Mouse (Mus musculus) hindbrain, embryonic 16.5 days (tissue): ENCODE data around the gene Fdxacb1. TPM values are rescaled to one million over a fixed set of nuclear protein-coding genes. Genes with fewer than 3 reads are reported as not detected.
A peak's percentile ranks its signal among the peaks of the same experiment; 100 is the strongest.

Experiments
- ATAC-seq: fragments of 200-750 bp; cut with Nextera tagmentation; 2 replicates; pipeline ENCODE4 v1.8.0; 2017; ENCODE audit warnings: moderate TSS enrichment, moderate library complexity
- H3K27ac ChIP-seq: fragments of 300-500 bp; sonication (generic); 2 replicates; pipeline ENCODE4 v1.5.1; 2014; ENCODE audit warnings: low read depth, mild to moderate bottlenecking, control low read depth, low read length, moderate library complexity
- H3K27me3 ChIP-seq: fragments of 300-500 bp; sonication (generic); replicated peaks from 2 replicates; pipeline ENCODE4 v1.6.1; 2014; ENCODE audit warnings: low read length; ENCODE audit not compliant: control insufficient read depth, insufficient read depth
- H3K36me3 ChIP-seq: fragments of 300-500 bp; sonication (generic); 2 replicates; pipeline ENCODE4 v1.6.1; 2014; ENCODE audit warnings: mild to moderate bottlenecking, low read length, moderate library complexity, mixed read lengths; ENCODE audit not compliant: control insufficient read depth, insufficient read depth
- H3K4me1 ChIP-seq: fragments of 300-500 bp; sonication (generic); 2 replicates; pipeline ENCODE4 v1.6.1; 2014; ENCODE audit warnings: low read depth, low read length; ENCODE audit not compliant: control insufficient read depth, insufficient read depth
- H3K4me2 ChIP-seq: fragments of 300-500 bp; sonication (generic); 2 replicates; pipeline ENCODE4 v1.6.1; 2014; ENCODE audit warnings: mild to moderate bottlenecking, low read length, control low read depth, moderate library complexity
- H3K4me3 ChIP-seq: fragments of 300-500 bp; sonication (generic); 2 replicates; pipeline ENCODE4 v1.5.1; 2014; ENCODE audit warnings: mild to moderate bottlenecking, low read length, control low read depth, moderate library complexity
- H3K9ac ChIP-seq: fragments of 300-500 bp; sonication (generic); 2 replicates; pipeline ENCODE4 v1.6.1; 2014; ENCODE audit warnings: low read depth, mild to moderate bottlenecking, control low read depth, low read length, moderate library complexity
- H3K9me3 ChIP-seq: fragments of 300-500 bp; sonication (generic); 2 replicates; pipeline ENCODE4 v1.6.1; 2014; ENCODE audit warnings: mild to moderate bottlenecking, low read length, moderate library complexity; ENCODE audit not compliant: control insufficient read depth
- WGBS: fragments of 180-500 bp; shearing (Covaris S2); extraction: QIAGEN DNeasy Blood & Tissue Kit; methylation state at CpG from one replicate; pipeline ENCODE4 v1.1.7; 2014; 5-methylcytosine and 5-hydroxymethylcytosine counted together
- polyA plus RNA-seq: library from polyadenylated mRNA; unstranded; fragments of >200 nt; fragmentation: Nextera tagmentation; extraction: Ambion mirVana; gene quantifications from 2 replicates; pipeline ENCODE4 v1.2.1, GENCODE M21; 2015

Gene Fdxacb1
- polyA plus RNA-seq, 1 experiment from 2014 or later, result 11.1 TPM

DNA sequence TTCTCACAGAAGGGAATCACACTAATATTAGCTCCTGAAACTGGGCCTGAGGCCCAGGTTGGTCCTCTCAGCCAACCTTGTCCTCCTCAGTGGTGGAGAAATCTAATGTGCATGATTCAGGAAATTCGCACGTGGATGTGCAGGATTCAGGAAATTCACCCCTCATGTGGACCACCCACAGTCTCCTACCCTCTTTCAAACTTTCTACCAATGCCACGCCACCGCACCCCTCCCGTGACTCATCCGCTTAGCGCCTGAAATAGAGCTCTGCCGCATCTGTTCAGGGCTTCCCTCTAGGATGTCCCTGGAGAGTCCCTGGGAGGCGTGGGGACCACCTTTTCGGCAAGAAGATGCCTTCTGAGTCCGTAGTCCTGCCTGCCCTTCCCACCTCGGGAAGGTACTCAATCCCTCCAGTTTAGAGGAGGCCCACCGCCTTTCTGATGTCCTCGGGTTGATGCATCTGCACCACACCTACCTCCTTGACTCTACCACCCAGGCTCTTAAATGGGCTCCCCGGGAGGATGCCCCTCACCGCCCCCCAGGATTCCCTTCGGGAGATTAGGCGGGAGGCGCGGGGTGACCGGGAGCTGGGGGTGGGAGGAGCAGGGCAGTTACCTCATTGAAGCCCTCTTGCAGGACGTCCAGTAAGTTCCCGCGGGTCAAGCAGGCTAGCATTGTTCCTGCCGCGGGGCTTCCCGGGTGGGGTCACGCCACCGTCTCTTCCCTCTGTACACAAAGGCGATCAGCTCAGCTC lies 40.7 kb upstream of the Fdxacb1 start:
- peak overlapping the region; percentile 66 for H3K9ac ChIP-seq
- no peaks in the 10 kb centered on the region for H3K36me3 ChIP-seq
- 3% methylated on average over 29 of the region's 30 CpGs for WGBS
- peaks cover 36% of the 10 kb centered on the region for H3K4me1 ChIP-seq
- H3K4me3 ChIP-seq, result peak overlapping the region; percentile 63
- H3K9me3 ChIP-seq, result no peaks in the 10 kb centered on the region
- H3K27ac ChIP-seq, result peak overlapping the region; percentile 85
- H3K27me3 ChIP-seq, result no peaks in the 10 kb centered on the region
- peak overlapping the region; percentile 70 for H3K4me2 ChIP-seq
- peak; percentile 26 for ATAC-seq

DNA sequence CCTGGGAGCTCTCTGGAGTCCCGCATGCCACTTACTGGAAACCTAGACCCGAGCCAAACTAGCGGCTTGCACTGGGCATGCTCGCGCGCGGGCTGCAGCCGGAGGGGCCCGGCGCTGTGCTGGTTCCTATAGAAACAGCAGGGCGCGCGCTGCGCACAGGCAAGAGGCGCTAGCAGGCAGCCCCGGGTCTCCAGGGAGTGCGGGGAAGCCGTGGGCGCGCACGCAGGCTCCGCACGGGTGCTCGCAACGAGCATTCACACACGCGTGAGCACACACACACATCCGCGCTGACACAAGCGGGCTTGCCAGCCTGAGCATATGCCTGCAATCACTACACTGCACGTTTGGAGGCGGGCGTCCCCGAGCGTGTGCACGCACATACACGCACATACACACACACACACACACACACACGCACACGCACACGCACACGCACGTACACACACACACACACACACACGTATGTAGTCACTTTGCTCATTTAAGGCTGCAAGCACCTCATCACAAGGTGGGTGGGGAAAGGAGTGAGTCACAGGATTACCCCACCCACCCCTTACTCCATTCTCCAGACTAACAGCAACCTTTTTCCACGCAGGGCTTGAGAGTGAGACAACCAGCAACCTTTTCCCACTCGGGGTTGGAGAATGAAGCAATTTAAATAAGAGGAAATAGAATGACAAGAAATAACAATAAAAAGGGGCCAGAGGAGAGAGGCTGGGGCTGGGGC lies 39.9 kb upstream of the Fdxacb1 start:
- ATAC-seq, result peak; percentile 97
- Histone ChIP-seq H3K27me3 (no peaks in the 10 kb centered on the region), H3K9me3 (no peaks in the 10 kb centered on the region), H3K4me2 (peak overlapping the region; percentile 70), H3K36me3 (no peaks in the 10 kb centered on the region), H3K4me3 (peak overlapping the region; percentile 63), H3K9ac (peak overlapping the region; percentile 66), H3K27ac (peak overlapping the region; percentile 85), H3K4me1 (peaks cover 32% of the 10 kb centered on the region)
- under 1% methylated on average over 42 of the region's 45 CpGs for WGBS

DNA sequence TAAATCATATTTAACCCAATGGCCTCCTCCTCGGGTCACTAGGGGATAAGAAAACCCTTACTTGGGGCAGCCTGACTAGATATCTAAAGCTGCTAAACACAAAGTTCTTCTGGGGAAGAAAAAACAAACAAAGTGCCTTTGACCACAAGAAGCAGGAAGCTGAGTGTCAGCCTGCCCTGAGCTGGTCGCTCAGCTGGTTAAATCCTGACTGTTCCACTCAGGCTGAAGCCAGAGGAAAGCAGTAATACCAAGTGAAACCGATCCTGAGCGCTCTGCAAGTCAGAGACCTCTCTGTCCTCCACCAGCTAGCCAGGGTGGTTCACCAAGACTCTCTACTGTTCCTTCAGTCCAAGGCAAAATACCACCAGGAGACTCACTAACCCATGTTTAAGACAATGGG lies 38.4 kb upstream of the Fdxacb1 start:
- WGBS, result 76% methylated on average over 4 of the region's 4 CpGs
- Histone ChIP-seq H3K36me3 (no peaks in the 10 kb centered on the region), H3K4me1 (peaks cover 19% of the 10 kb centered on the region), H3K4me3 (no peak overlapping the region), H3K9ac (no peak overlapping the region), H3K27me3 (no peaks in the 10 kb centered on the region), H3K27ac (no peak overlapping the region), H3K9me3 (no peaks in the 10 kb centered on the region), H3K4me2 (no peak overlapping the region)
- no peak for ATAC-seq

DNA sequence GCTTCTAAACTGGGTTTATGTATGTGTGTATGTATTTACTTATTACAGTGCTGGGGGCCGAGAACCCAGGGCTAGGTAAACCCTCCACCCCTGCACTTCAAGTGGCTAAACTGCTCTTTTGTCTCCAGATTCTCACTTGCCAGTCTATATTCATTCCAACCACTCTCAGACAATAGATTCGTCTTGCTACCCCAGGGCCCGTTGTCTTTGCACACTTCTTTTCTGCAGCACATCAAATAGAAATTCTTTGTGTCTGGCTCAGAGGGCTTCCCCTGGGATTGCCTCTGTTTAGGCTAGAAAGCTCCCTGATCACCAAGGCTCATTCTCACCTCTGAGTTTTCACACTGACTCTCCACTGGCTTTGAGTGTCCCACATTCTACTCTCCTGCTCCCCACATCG lies 35.5 kb upstream of the Fdxacb1 start:
- H3K9ac ChIP-seq, result no peak overlapping the region
- 6% methylated on average over 4 of the region's 4 CpGs for WGBS
- no peaks in the 10 kb centered on the region for H3K27me3 ChIP-seq
- H3K27ac ChIP-seq, result no peak overlapping the region
- ATAC-seq, result no peak
- H3K4me1 ChIP-seq, result peaks cover 4% of the 10 kb centered on the region; the same call in 1 of the 2 replicates
- H3K4me3 ChIP-seq, result no peak overlapping the region
- H3K36me3 ChIP-seq, result no peaks in the 10 kb centered on the region
- no peak overlapping the region for H3K4me2 ChIP-seq
- H3K9me3 ChIP-seq, result no peaks in the 10 kb centered on the region

DNA sequence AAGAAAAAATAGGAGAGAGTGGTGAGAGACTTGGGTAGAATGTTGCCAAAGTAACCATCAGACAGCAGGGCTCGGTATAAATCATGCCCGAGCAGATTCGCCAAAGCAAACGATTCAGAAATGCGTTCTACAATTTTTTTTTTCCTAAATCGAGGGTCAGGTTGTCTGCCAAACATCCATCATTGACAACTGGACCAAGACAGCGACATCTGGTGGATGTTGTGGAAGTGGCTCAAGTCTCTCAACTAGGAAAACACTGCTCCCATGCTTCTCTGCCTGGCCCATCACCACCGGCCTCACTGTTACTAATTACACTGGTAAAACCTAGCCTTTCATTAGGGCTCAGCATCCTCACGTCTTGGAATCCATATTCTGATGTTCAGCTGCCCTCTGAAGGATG lies 33.0 kb upstream of the Fdxacb1 start:
- Histone ChIP-seq H3K9ac (no peak overlapping the region), H3K4me3 (no peak overlapping the region), H3K4me1 (peaks cover 6% of the 10 kb centered on the region; the same call in 1 of the 2 replicates), H3K4me2 (peak overlapping the region; percentile 36), H3K27me3 (no peaks in the 10 kb centered on the region), H3K36me3 (no peaks in the 10 kb centered on the region), H3K9me3 (no peaks in the 10 kb centered on the region), H3K27ac (no peak overlapping the region)
- WGBS, result 2% methylated on average over 9 of the region's 9 CpGs
- ATAC-seq, result no peak

DNA sequence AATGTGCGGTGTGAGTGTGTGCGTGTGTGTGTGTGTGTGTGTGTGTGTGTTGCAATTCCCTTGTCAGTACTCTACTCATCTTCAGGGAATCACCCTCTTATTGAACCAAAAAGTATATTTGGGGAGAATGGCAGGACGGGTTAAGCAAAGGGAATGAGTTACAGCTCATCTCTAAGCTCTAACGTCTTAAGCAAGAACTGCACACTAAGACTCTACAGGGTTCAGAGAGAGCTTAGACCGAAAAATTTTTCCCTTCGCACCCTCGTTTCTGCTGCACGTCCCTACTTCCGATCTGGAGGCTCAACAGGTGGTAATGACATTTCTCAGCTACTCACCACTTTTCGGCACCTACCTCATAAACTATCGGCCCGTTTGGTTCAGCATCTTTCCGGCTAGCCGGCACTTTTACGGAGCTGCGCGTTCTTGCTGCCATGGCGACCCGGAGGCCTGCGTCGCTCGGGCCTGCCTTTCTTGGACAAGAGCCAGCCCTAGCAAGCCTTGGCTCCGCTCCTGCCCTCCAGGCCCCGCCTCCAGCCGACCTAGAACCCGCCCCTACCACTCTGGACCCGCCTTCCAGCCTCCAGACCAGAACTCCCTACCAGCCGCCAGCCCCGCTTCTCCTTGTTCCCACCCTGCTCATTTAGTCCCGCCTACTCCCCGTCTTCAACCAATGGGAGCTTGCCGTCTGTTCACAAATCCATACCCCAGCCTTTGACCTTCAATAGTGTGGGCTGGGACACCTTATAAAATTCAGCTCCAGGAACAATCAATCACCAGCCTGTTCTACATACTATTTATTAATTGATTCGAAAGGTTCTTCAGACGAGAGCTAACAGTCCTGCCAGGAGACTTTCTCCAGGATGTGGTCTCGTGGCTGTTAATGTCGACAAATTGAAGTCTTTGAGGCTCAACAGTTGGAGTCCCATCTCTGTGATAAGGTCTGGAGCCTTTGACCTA lies 28.8 kb upstream of the Fdxacb1 start, which contains the start of gene Dixdc1:
Gene Dixdc1 (minus strand): TSS at position 604 of the 957 bp plus-strand sequence.
- ATAC-seq, result peak; percentile 98
- Histone ChIP-seq H3K4me1 (peaks cover 6% of the 10 kb centered on the region; the same call in 1 of the 2 replicates), H3K27me3 (no peaks in the 10 kb centered on the region), H3K4me3 (peak within 1 kb of the TSS; percentile 44), H3K9ac (peak within 1 kb of the TSS; percentile 41; the same call in 1 of the 2 replicates), H3K27ac (no peak within 1 kb of the TSS), H3K9me3 (no peaks in the 10 kb centered on the region), H3K36me3 (no peaks in the 10 kb centered on the region), H3K4me2 (peak within 1 kb of the TSS; percentile 72)
- 12% methylated on average over 36 of the region's 36 CpGs for whole genome bisulfite sequencing

DNA sequence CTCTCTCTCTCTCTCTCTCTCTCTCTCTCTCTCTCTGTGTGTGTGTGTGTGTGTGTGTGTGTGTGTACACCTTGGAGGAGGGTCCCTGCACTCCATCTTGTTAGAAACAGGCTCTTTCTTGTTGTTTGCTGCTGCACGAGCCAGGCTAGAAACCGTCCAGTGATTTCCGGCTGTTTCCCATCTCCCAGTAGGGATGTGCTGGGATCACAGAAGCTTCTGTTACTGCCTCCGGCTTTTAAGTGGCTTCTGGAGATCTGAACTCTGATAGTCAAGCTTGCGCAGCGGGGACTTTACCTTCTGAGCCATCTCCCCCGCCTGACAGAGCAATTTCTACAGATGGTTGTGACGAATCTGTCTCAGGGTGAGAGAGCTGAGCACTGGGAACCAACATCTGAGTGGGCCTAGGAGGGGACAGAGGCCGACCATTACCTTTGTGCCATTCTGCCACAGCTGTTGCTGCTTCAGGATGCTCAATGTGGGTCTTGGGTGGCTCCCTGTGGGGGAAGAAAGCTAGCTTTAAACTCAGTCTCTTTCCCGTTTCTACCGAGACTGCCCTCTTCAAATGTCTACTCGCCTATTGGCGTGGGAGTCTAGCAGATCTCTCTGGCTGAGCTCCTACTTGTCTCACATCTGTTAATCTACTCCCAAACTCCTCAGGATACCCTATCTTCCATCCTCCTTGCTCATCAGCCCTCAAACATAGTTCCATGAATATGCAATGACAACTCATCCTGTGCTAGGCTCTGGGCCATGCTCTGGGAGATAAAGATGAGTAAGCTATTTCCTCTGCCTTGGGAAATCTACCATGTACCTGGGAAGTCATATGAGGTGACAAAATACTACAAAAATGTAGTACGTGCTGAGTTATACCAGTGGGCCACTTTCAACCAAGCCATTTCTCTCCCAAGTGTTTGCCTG lies 26.9 kb upstream of the Fdxacb1 start:
- no peak overlapping the region for H3K4me3 ChIP-seq
- H3K9me3 ChIP-seq, result no peaks in the 10 kb centered on the region
- H3K36me3 ChIP-seq, result no peaks in the 10 kb centered on the region
- no peak overlapping the region for H3K27ac ChIP-seq
- 87% methylated on average over 14 of the region's 14 CpGs for WGBS
- H3K27me3 ChIP-seq, result no peaks in the 10 kb centered on the region
- H3K9ac ChIP-seq, result no peak overlapping the region
- no peak for ATAC-seq
- H3K4me2 ChIP-seq, result no peak overlapping the region
- H3K4me1 ChIP-seq, result peaks cover 4% of the 10 kb centered on the region; the same call in 1 of the 2 replicates

DNA sequence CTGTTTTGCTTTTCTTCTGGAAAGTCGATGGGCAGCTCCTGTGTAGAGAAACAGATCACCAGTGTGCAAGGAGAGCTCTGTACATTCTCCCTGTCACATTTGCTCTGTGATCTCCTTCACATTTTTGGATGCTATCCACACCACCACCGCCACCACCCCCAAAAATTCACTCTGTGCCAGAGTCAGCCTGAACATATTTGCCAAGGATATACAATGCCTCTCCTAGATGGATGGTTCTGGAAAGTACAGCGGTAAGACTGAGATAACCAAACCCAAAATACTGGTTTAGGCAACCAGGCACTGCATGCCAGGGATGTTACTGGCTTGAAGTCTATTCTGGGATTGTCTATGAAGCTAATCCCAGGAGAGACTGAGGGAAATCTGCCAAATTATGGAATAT lies 25.8 kb upstream of the Fdxacb1 start:
- Histone ChIP-seq H3K9ac (no peak overlapping the region), H3K9me3 (no peaks in the 10 kb centered on the region), H3K27me3 (0 out of 2 replicates have a peak, but pooled peaks cover 2% of the 10 kb centered on the region), H3K4me1 (peaks cover 4% of the 10 kb centered on the region; the same call in 1 of the 2 replicates), H3K4me2 (no peak overlapping the region), H3K36me3 (no peaks in the 10 kb centered on the region), H3K4me3 (no peak overlapping the region), H3K27ac (no peak overlapping the region)
- ATAC-seq, result no peak
- WGBS, result 82% methylated on average over 3 of the region's 3 CpGs
